Mouse (Mus musculus): ENCODE measurements at regions not wholly inside any gene's neighbourhood (a gene's known extent, or its start where the extent isn't known, plus 50 kb on each side); places are given as distances from the start of the nearest gene placed in this dataset.

DNA sequence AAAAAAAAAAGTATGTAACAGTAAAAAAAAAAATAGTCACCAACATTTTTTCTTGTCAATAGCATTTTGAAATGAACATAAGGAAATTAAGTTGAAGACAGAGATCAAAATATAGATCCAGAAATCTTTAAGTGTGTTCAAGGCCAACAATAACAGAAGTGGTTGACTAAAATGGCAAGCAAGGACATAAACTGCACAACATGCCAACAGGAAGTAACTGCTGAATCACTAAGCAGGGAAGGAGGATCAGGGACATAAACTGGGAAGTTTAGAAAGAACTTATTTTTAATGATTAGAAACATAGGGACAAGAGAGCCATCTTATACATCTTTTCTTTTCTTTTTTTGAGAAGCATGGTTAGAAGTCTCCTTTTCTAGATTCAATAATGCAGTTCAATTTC lies 318.8 kb downstream of the Tex13c3 start:
- TF ChIP-seq CTCF (IDR thresholded peaks at IDR 0.05; ENCODE audit: insufficient read depth, low read length) (no peak), POLR2A (IDR thresholded peaks at IDR 0.05; ENCODE audit: borderline replicate concordance, extremely low read depth, low read depth, low read length) (no peak)
